Mouse (Mus musculus): ENCODE results near the gene Dscaml1. TPM values are rescaled to one million over a fixed set of nuclear protein-coding genes. Genes with fewer than 3 reads are reported as not detected.

Gene Dscaml1
- polyA plus RNA-seq, 1 experiment = 0.38 TPM

- no peak overlapping the region for H3K4me3 ChIP-seq (replicated peaks; ENCODE audit: extremely low read depth, low read depth, low read length)
- H3K4me1 ChIP-seq (ENCODE audit: control insufficient read depth, insufficient read depth, low read length) = no peaks in the 10 kb centered on the region
- DNase-seq = no peak
- TF ChIP-seq CTCF (IDR thresholded peaks at IDR 0.05; ENCODE audit: insufficient read depth, low read length) (no peak), POLR2A (IDR thresholded peaks at IDR 0.05; ENCODE audit: borderline replicate concordance, extremely low read depth, low read depth, low read length) (no peak)
- WGBS = 76% methylated on average over 12 of the region's 12 CpGs
Observed at GRCm38 (mm10) chr9:45783249-45784069, 357.0 kb downstream of the Dscaml1 start.

GRCm38 (mm10) chr9:45787071-45787470 lies 360.6 kb downstream of the Dscaml1 start:
- Histone ChIP-seq H3K4me1 (ENCODE audit: control insufficient read depth, insufficient read depth, low read length) (no peaks in the 10 kb centered on the region), H3K4me3 (replicated peaks; ENCODE audit: extremely low read depth, low read depth, low read length) (no peak overlapping the region)
- DNase-seq = no peak
- 71% methylated on average over 8 of the region's 8 CpGs for WGBS
- TF ChIP-seq POLR2A (IDR thresholded peaks at IDR 0.05; ENCODE audit: borderline replicate concordance, extremely low read depth, low read depth, low read length) (no peak), CTCF (IDR thresholded peaks at IDR 0.05; ENCODE audit: insufficient read depth, low read length) (no peak)

- WGBS = 55% methylated on average over 6 of the region's 6 CpGs
- no peaks in the 10 kb centered on the region for H3K4me1 ChIP-seq (ENCODE audit: control insufficient read depth, insufficient read depth, low read length)
- TF ChIP-seq POLR2A (IDR thresholded peaks at IDR 0.05; ENCODE audit: borderline replicate concordance, extremely low read depth, low read depth, low read length) = no peak
- TF ChIP-seq CTCF (IDR thresholded peaks at IDR 0.05; ENCODE audit: insufficient read depth, low read length) = no peak
- H3K4me3 ChIP-seq (replicated peaks; ENCODE audit: extremely low read depth, low read depth, low read length) = no peak overlapping the region
- DNase-seq = no peak
Observed at GRCm38 (mm10) chr9:45787547-45787946, 361.1 kb downstream of the Dscaml1 start.

GRCm38 (mm10) chr9:45788405-45788804 lies 362.0 kb downstream of the Dscaml1 start:
- DNase-seq = no peak
- TF ChIP-seq POLR2A (IDR thresholded peaks at IDR 0.05; ENCODE audit: borderline replicate concordance, extremely low read depth, low read depth, low read length) (no peak), CTCF (IDR thresholded peaks at IDR 0.05; ENCODE audit: insufficient read depth, low read length) (no peak)
- no peak overlapping the region for H3K4me3 ChIP-seq (replicated peaks; ENCODE audit: extremely low read depth, low read depth, low read length)
- 52% methylated on average over 5 of the region's 5 CpGs for WGBS
- H3K4me1 ChIP-seq (ENCODE audit: control insufficient read depth, insufficient read depth, low read length) = no peaks in the 10 kb centered on the region

GRCm38 (mm10) chr9:45791456-45792142 lies 365.2 kb downstream of the Dscaml1 start:
- no peak overlapping the region for H3K4me3 ChIP-seq (replicated peaks; ENCODE audit: extremely low read depth, low read depth, low read length)
- TF ChIP-seq CTCF (IDR thresholded peaks at IDR 0.05; ENCODE audit: insufficient read depth, low read length) (no peak), POLR2A (IDR thresholded peaks at IDR 0.05; ENCODE audit: borderline replicate concordance, extremely low read depth, low read depth, low read length) (no peak)
- no peak for DNase-seq
- WGBS = 73% methylated on average over 8 of the region's 8 CpGs
- H3K4me1 ChIP-seq (ENCODE audit: control insufficient read depth, insufficient read depth, low read length) = no peaks in the 10 kb centered on the region

GRCm38 (mm10) chr9:45792235-45792634 lies 365.8 kb downstream of the Dscaml1 start:
- no peak for DNase-seq
- no peaks in the 10 kb centered on the region for H3K4me1 ChIP-seq (ENCODE audit: control insufficient read depth, insufficient read depth, low read length)
- H3K4me3 ChIP-seq (replicated peaks; ENCODE audit: extremely low read depth, low read depth, low read length) = no peak overlapping the region
- 100% methylated on average over 1 of the region's 1 CpGs for WGBS
- TF ChIP-seq POLR2A (IDR thresholded peaks at IDR 0.05; ENCODE audit: borderline replicate concordance, extremely low read depth, low read depth, low read length) = no peak

- H3K4me1 ChIP-seq (ENCODE audit: control insufficient read depth, insufficient read depth, low read length) = no peaks in the 10 kb centered on the region
- TF ChIP-seq POLR2A (IDR thresholded peaks at IDR 0.05; ENCODE audit: borderline replicate concordance, extremely low read depth, low read depth, low read length) (no peak), CTCF (IDR thresholded peaks at IDR 0.05; ENCODE audit: insufficient read depth, low read length) (no peak)
- DNase-seq = no peak
- 90% methylated on average over 6 of the region's 6 CpGs for WGBS
- H3K4me3 ChIP-seq (replicated peaks; ENCODE audit: extremely low read depth, low read depth, low read length) = no peak overlapping the region
Observed at GRCm38 (mm10) chr9:45793697-45794096, 367.3 kb downstream of the Dscaml1 start.

- whole genome bisulfite sequencing = 54% methylated on average over 5 of the region's 5 CpGs
- Histone ChIP-seq H3K4me3 (replicated peaks; ENCODE audit: extremely low read depth, low read depth, low read length) (no peak overlapping the region), H3K4me1 (ENCODE audit: control insufficient read depth, insufficient read depth, low read length) (no peaks in the 10 kb centered on the region)
- DNase-seq = no peak
- no peak for TF ChIP-seq CTCF (IDR thresholded peaks at IDR 0.05; ENCODE audit: insufficient read depth, low read length)
- no peak for TF ChIP-seq POLR2A (IDR thresholded peaks at IDR 0.05; ENCODE audit: borderline replicate concordance, extremely low read depth, low read depth, low read length)
Observed at GRCm38 (mm10) chr9:45795722-45796121, 369.3 kb downstream of the Dscaml1 start.

- Histone ChIP-seq H3K4me1 (ENCODE audit: control insufficient read depth, insufficient read depth, low read length) (no peaks in the 10 kb centered on the region), H3K4me3 (replicated peaks; ENCODE audit: extremely low read depth, low read depth, low read length) (no peak overlapping the region)
- 87% methylated on average over 3 of the region's 3 CpGs for WGBS
- no peak for DNase-seq
- TF ChIP-seq POLR2A (IDR thresholded peaks at IDR 0.05; ENCODE audit: borderline replicate concordance, extremely low read depth, low read depth, low read length) (no peak), CTCF (IDR thresholded peaks at IDR 0.05; ENCODE audit: insufficient read depth, low read length) (no peak)
Observed at GRCm38 (mm10) chr9:45797271-45797670, 370.8 kb downstream of the Dscaml1 start.

All from lung, adult 2 months (tissue).